Mouse (Mus musculus) inflammation-experienced regulatory T-cells (primary cell): ENCODE data around the gene Ets2. TPM values are rescaled to one million over a fixed set of nuclear protein-coding genes. Genes with fewer than 3 reads are reported as not detected.

Experiments
- polyA plus RNA-seq, 2 experiments: library from polyadenylated mRNA; unstranded; fragments of 100-300 nt; shearing (Covaris generic); gene quantifications; one replicate each; pipeline ENCODE4 v1.2.1; 2017

Ets2 gene
- polyA plus RNA-seq, result 10 to 100 TPM; 23.2 to 31.0 TPM

DNA sequence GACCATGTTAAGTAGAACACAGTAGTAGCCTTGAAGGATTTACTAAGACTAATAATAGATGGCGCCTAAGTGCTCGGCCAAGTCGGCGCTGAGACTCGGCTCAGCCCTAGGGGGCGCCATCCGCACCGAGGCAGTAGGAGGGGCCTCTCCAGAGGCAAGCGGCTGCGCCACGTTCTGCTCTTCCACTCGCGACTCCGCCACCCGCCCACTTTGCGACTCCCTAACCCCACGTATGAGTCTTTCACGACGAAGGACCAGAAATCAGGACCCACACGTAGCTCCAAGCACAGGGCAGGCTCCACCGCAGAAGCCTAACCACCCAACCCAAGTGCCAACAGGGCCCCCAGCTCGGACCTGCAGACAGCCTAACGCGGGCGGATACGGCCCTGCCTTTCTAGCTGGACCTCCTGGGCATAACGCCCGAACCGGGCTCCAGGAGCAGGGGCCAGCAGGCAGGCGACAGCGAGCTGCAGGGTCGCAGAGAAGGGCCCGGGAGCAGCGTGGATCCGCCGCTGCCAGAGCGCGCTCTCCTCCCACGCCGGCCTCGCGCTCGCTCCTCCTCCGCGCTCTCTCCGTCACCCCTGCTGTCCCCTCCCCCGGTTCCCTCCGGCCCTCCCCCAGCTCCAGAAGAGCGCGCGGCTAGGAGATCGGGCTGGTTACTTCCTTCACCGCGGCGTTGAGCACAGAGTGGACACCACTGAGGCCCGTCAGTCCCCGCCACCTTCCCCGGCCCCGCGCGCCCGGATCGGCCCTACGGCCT is at the start of gene Ets2:
Gene Ets2 (plus strand): TSS at position 274 of the 760 bp plus-strand sequence.

Other genes starting within 250 kb of the Ets2 start
- gene Erg, start 115.5 kb upstream of the Ets2 start, polyA plus RNA-seq, result not detected